ENCODE assay signal across 8 mouse cellular contexts in genomic region chr3:68709198-68709797, GRCm38 (mm10). TPM values are rescaled to one million over a fixed set of nuclear protein-coding genes. Genes with fewer than 3 reads are reported as not detected.
DNase-seq lines count a peak whose midpoint lies in the region; ATAC-seq and TF ChIP-seq lines count a peak whose summit lies in the region.

No protein-coding gene starts in this region.

- H3K9ac ChIP-seq in limb, embryonic 11.5 days (ENCODE audit: low read length): no peak overlapping the region
- H3K9ac ChIP-seq in midbrain, embryonic 14.5 days (replicated peaks; ENCODE audit: low read length): no peak overlapping the region

- H3K27me3 ChIP-seq in kidney, adult 2 months (replicated peaks; ENCODE audit: control insufficient read depth, insufficient read depth, low read length): no peaks in the 10 kb centered on the region
- H3K27me3 ChIP-seq in limb, embryonic 11.5 days (ENCODE audit: control insufficient read depth, insufficient read depth, low read length): no peaks in the 10 kb centered on the region
- H3K27me3 ChIP-seq in midbrain, embryonic 14.5 days (ENCODE audit: control insufficient read depth, insufficient read depth, low read length): no peaks in the 10 kb centered on the region

- H3K9me3 ChIP-seq in limb, embryonic 11.5 days (ENCODE audit: control insufficient read depth, low read length): no peaks in the 10 kb centered on the region
- H3K9me3 ChIP-seq in midbrain, embryonic 14.5 days (ENCODE audit: control insufficient read depth, low read length): no peaks in the 10 kb centered on the region

- no peaks in the 10 kb centered on the region for H3K36me3 ChIP-seq in kidney, adult 2 months (ENCODE audit: control insufficient read depth, insufficient read depth, low read length)
- no peaks in the 10 kb centered on the region for H3K36me3 ChIP-seq in limb, embryonic 11.5 days (ENCODE audit: control insufficient read depth, insufficient read depth, low read length)
- H3K36me3 ChIP-seq in midbrain, embryonic 14.5 days (ENCODE audit: control insufficient read depth, insufficient read depth, low read length): no peaks in the 10 kb centered on the region

- H3K4me1 ChIP-seq in kidney, adult 2 months (ENCODE audit: control insufficient read depth, insufficient read depth, low read length): no peaks in the 10 kb centered on the region
- no peaks in the 10 kb centered on the region for H3K4me1 ChIP-seq in limb, embryonic 11.5 days (ENCODE audit: control insufficient read depth, insufficient read depth, low read length)
- H3K4me1 ChIP-seq in midbrain, embryonic 14.5 days (ENCODE audit: control insufficient read depth, insufficient read depth, low read length): no peaks in the 10 kb centered on the region

- intact Hi-C loops in gastrocnemius, postnatal 14 days (cut with DNase I; ENCODE audit: low total_unique reads): loop anchor here (2.0 to 5.0 kb wide), 2 partner anchors 62 to 147 kb away; no protein-coding TSS in a partner anchor

- no peak for TF ChIP-seq POLR2A in kidney, adult 2 months (IDR thresholded peaks at IDR 0.05; ENCODE audit: low read depth, low read length)

- peak; percentile 89 for ATAC-seq in common myeloid progenitor, adult 5-6 weeks (replicated peaks; ENCODE audit: low read depth, poor library complexity, severe bottlenecking)
- ATAC-seq in limb, embryonic 11.5 days (ENCODE audit: insufficient number of reproducible peaks, low FRiP score, low TSS enrichment, low read depth): no peak
- ATAC-seq in midbrain, embryonic 14.5 days (ENCODE audit: low FRiP score, low TSS enrichment): 0 out of 2 replicates have a peak, but pooled peaks have one; percentile 57

- no peak overlapping the region for H3K27ac ChIP-seq in kidney, adult 2 months (ENCODE audit: insufficient read depth, low read depth, low read length)
- no peak overlapping the region for H3K27ac ChIP-seq in limb, embryonic 11.5 days (replicated peaks; ENCODE audit: low read depth, low read length)
- no peak overlapping the region for H3K27ac ChIP-seq in midbrain, embryonic 14.5 days (replicated peaks; ENCODE audit: low read depth, low read length)

- WGBS in kidney, adult 2 months: 49% methylated on average over 9 of the region's 9 CpGs
- 53% methylated on average over 9 of the region's 9 CpGs for WGBS in limb, embryonic 11.5 days
- WGBS in midbrain, embryonic 14.5 days: 56% methylated on average over 9 of the region's 9 CpGs

- H3K4me3 ChIP-seq in kidney, adult 2 months (ENCODE audit: insufficient read depth, low read depth, low read length): no peak overlapping the region
- no peak overlapping the region for H3K4me3 ChIP-seq in limb, embryonic 11.5 days (ENCODE audit: low read depth, low read length)
- H3K4me3 ChIP-seq in midbrain, embryonic 14.5 days (replicated peaks; ENCODE audit: low read depth, low read length): no peak overlapping the region

- TF ChIP-seq CTCF in kidney, adult 2 months (conservative IDR thresholded peaks at IDR 0.05; ENCODE audit: insufficient read depth, insufficient read length, low read depth, low read length): peak; percentile 90

- peak; percentile 86 for DNase-seq in 3T3-L1 (ENCODE audit: low read depth, low spot score)
- peak; percentile 87 for DNase-seq in ZHBTc4 (ENCODE audit: low read depth, low spot score)
- peak; percentile 57 for DNase-seq in gastrocnemius, postnatal 14 days
- peak; percentile 80 for DNase-seq in kidney, adult 2 months
- peak; percentile 80 for DNase-seq in limb, embryonic 11.5 days (ENCODE audit: low spot score)
- peak; percentile 63 for DNase-seq in midbrain, embryonic 14.5 days
- DNase-seq in spleen, postnatal 36 days (ENCODE audit: low spot score in 2 of 2): peak; percentile 78 to 83

- H3K4me2 ChIP-seq in limb, embryonic 11.5 days (ENCODE audit: low read depth, severe bottlenecking): no peak overlapping the region
- H3K4me2 ChIP-seq in midbrain, embryonic 14.5 days (ENCODE audit: low read length): no peak overlapping the region

RNA-seq across cellular contexts. Expression of gene Il12a, which starts 18.9 kb away (rescaled TPM):
- 55.4 and 71.9 TPM in 2 replicates for total RNA-seq in common myeloid progenitor, adult 5-6 weeks (2017)
- total RNA-seq in gastrocnemius, postnatal 14 days (2021): 1 to 10 TPM; 3.4 to 4.1 TPM
- polyA plus RNA-seq in kidney, adult 2 months (2012; rRNA removed): 0.27 and 0.39 TPM in 2 replicates
- polyA plus RNA-seq in limb, embryonic 11.5 days (2014; fragmentation: Nextera tagmentation; extraction: Ambion mirVana): 0.37 and 1.2 TPM in 2 replicates
- not detected in 2 replicates for polyA plus RNA-seq in midbrain, embryonic 14.5 days (2014; fragmentation: Nextera tagmentation; extraction: Ambion mirVana)
